Mouse (Mus musculus) CH12.LX (cell line): ENCODE data around the gene Nos1ap. TPM values are rescaled to one million over a fixed set of nuclear protein-coding genes. Genes with fewer than 3 reads are reported as not detected.

Experiments used
- DNase-seq: peaks from one replicate; pipeline ENCODE4 v3.0.0-alpha.2; 2013; ENCODE audit errors: extremely low read depth
- H3K27ac ChIP-seq: 2 replicates; pipeline ENCODE4 v1.5.1; 2012; ENCODE audit warnings: low read depth, mild to moderate bottlenecking, control low read depth, moderate library complexity; ENCODE audit not compliant: insufficient read depth
- H3K27me3 ChIP-seq: replicated peaks from 2 replicates; pipeline ENCODE3; 2012; ENCODE audit warnings: inconsistent platforms
- H3K36me3 ChIP-seq, 2 experiments: replicated peaks in 1 of 2; 2 replicates each; pipeline versions ENCODE3 to v1.6.1; 2012; ENCODE audit warnings: inconsistent platforms in 1 of 2, low read length in 1 of 2, mild to moderate bottlenecking in 1 of 2, mixed read lengths in 1 of 2, moderate library complexity in 1 of 2; ENCODE audit not compliant: control insufficient read depth in 1 of 2, insufficient read depth in 1 of 2
- H3K4me1 ChIP-seq, 2 experiments: 2 replicates each; pipeline ENCODE4 v1.6.1; 2012; ENCODE audit warnings: inconsistent platforms in 1 of 2, moderate library complexity in 1 of 2; ENCODE audit not compliant: insufficient read depth in 2 of 2, control insufficient read depth in 1 of 2
- H3K4me2 ChIP-seq: 2 replicates; pipeline ENCODE4 v1.6.1; 2012; ENCODE audit warnings: low read depth, mild to moderate bottlenecking, control low read depth; ENCODE audit not compliant: poor library complexity, insufficient read depth, severe bottlenecking
- H3K4me3 ChIP-seq, 3 experiments: fragments of 150-350 bp in 1 of 3; sonication (generic) in 1 of 3; replicated peaks in 1 of 3; 2 replicates each; pipeline versions ENCODE3 to v1.5.1; 2011 to 2012; ENCODE audit warnings: low read depth in 2 of 3, low read length in 2 of 3, mild to moderate bottlenecking in 2 of 3, moderate library complexity in 2 of 3, control low read depth in 1 of 3, improper control_type of control experiment in 1 of 3, inconsistent platforms in 1 of 3, mixed read lengths in 1 of 3; ENCODE audit not compliant: poor library complexity in 1 of 3
- H3K79me2 ChIP-seq: replicated peaks from 2 replicates; pipeline ENCODE4 v1.6.1; 2012; ENCODE audit warnings: mild to moderate bottlenecking, moderate library complexity; ENCODE audit not compliant: control insufficient read depth, poor library complexity, insufficient read depth, severe bottlenecking; ENCODE audit errors: extremely low read depth
- H3K9ac ChIP-seq: 2 replicates; pipeline ENCODE4 v1.6.1; 2012; ENCODE audit warnings: low read depth, mild to moderate bottlenecking, control low read depth, moderate library complexity; ENCODE audit not compliant: insufficient read depth
- H3K9me3 ChIP-seq: replicated peaks from 2 replicates; pipeline ENCODE3; 2012; ENCODE audit warnings: low read length, inconsistent platforms, mixed read lengths
- BHLHE40 ChIP-seq: IDR thresholded peaks from 2 replicates; pipeline ENCODE4 v1.6.1; 2011; ENCODE audit warnings: mild to moderate bottlenecking, low read depth, low read length, improper control_type of control experiment
- CHD1 ChIP-seq: IDR thresholded peaks from 2 replicates; pipeline ENCODE4 v1.6.1; 2012; ENCODE audit warnings: low read depth, low read length, improper control_type of control experiment, inconsistent platforms
- CTCF ChIP-seq, 2 experiments: IDR thresholded peaks in 1 of 2; conservative IDR thresholded peaks in 1 of 2; 2 replicates each; pipeline ENCODE4 v1.5.1; 2011 to 2012; ENCODE audit warnings: low read depth in 2 of 2, low read length in 2 of 2, improper control_type of control experiment in 1 of 2, inconsistent platforms in 1 of 2, mild to moderate bottlenecking in 1 of 2, moderate library complexity in 1 of 2
- E2F4 ChIP-seq: IDR thresholded peaks from 2 replicates; pipeline ENCODE4 v1.6.1; 2011; ENCODE audit warnings: low read depth, low read length, improper control_type of control experiment; ENCODE audit not compliant: insufficient replicate concordance
- ELF1 ChIP-seq: IDR thresholded peaks from 2 replicates; pipeline ENCODE4 v1.6.1; 2014; ENCODE audit warnings: low read depth, mild to moderate bottlenecking, inconsistent platforms, low read length, improper control_type of control experiment
- EP300 ChIP-seq: IDR thresholded peaks from 2 replicates; pipeline ENCODE4 v1.6.1; 2011; ENCODE audit warnings: low read length, improper control_type of control experiment
- ETS1 ChIP-seq: conservative IDR thresholded peaks from 2 replicates; pipeline ENCODE4 v1.6.1; 2012; ENCODE audit warnings: low read depth, mild to moderate bottlenecking, inconsistent platforms, low read length, improper control_type of control experiment, moderate library complexity
- GABPA ChIP-seq: IDR thresholded peaks from 2 replicates; pipeline ENCODE4 v1.6.1; 2012; ENCODE audit warnings: low read depth, low read length, improper control_type of control experiment, inconsistent platforms; ENCODE audit not compliant: insufficient replicate concordance
- HCFC1 ChIP-seq: IDR thresholded peaks from 2 replicates; pipeline ENCODE4 v1.6.1; 2012; ENCODE audit warnings: low read depth, mild to moderate bottlenecking, inconsistent platforms, low read length, improper control_type of control experiment
- IRF4 ChIP-seq: IDR thresholded peaks from 2 replicates; pipeline ENCODE4 v1.6.1; 2014; ENCODE audit warnings: low read depth, mild to moderate bottlenecking, inconsistent platforms, low read length, improper control_type of control experiment
- JUN ChIP-seq: IDR thresholded peaks from 2 replicates; pipeline ENCODE4 v1.6.1; 2011; ENCODE audit warnings: low read depth, mild to moderate bottlenecking, low read length, improper control_type of control experiment, moderate library complexity; ENCODE audit not compliant: insufficient read depth
- JUND ChIP-seq: conservative IDR thresholded peaks from 2 replicates; pipeline ENCODE4 v1.6.1; 2011; ENCODE audit warnings: low read depth, low read length, improper control_type of control experiment
- KAT2A ChIP-seq: IDR thresholded peaks from 2 replicates; pipeline ENCODE4 v1.6.1; 2012; ENCODE audit warnings: low read length, improper control_type of control experiment, inconsistent platforms; ENCODE audit not compliant: insufficient replicate concordance
- MAFK ChIP-seq: IDR thresholded peaks from 2 replicates; pipeline ENCODE4 v1.6.1; 2011; ENCODE audit warnings: low read length, improper control_type of control experiment; ENCODE audit not compliant: insufficient replicate concordance
- MYC ChIP-seq: IDR thresholded peaks from 2 replicates; pipeline ENCODE4 v1.6.1; 2011; ENCODE audit warnings: low read depth, mild to moderate bottlenecking, improper control_type of control experiment, low read length
- NELFE ChIP-seq: IDR thresholded peaks from 2 replicates; pipeline ENCODE4 v1.6.1; 2011; ENCODE audit warnings: low read depth, low read length, improper control_type of control experiment
- NRF1 ChIP-seq: IDR thresholded peaks from 2 replicates; pipeline ENCODE4 v1.6.1; 2014; ENCODE audit warnings: low read depth, mild to moderate bottlenecking, inconsistent platforms, low read length, improper control_type of control experiment, moderate library complexity
- POLR2AphosphoS2 ChIP-seq: IDR thresholded peaks from 2 replicates; pipeline ENCODE4 v1.6.1; 2011; ENCODE audit warnings: low read depth, low read length, improper control_type of control experiment
- RAD21 ChIP-seq: IDR thresholded peaks from 2 replicates; pipeline ENCODE4 v1.6.1; 2011; ENCODE audit warnings: low read depth, mild to moderate bottlenecking, low read length, improper control_type of control experiment, moderate library complexity
- RCOR1 ChIP-seq: conservative IDR thresholded peaks from 2 replicates; pipeline ENCODE4 v1.6.1; 2012; ENCODE audit warnings: low read depth, mild to moderate bottlenecking, inconsistent platforms, low read length, improper control_type of control experiment
- SIN3A ChIP-seq: IDR thresholded peaks from 2 replicates; pipeline ENCODE4 v1.6.1; 2012; ENCODE audit warnings: low read length, improper control_type of control experiment, inconsistent platforms
- SMC3 ChIP-seq: IDR thresholded peaks from 2 replicates; pipeline ENCODE4 v1.6.1; 2011; ENCODE audit warnings: low read depth, low read length, improper control_type of control experiment
- TBP ChIP-seq: conservative IDR thresholded peaks from 2 replicates; pipeline ENCODE4 v1.6.1; 2011; ENCODE audit warnings: low read depth, low read length, improper control_type of control experiment
- USF1 ChIP-seq: IDR thresholded peaks from 2 replicates; pipeline ENCODE4 v1.6.1; 2014; ENCODE audit warnings: low read depth, mild to moderate bottlenecking, inconsistent platforms, low read length, improper control_type of control experiment
- ZC3H11A ChIP-seq: IDR thresholded peaks from 2 replicates; pipeline ENCODE4 v1.6.1; 2012; ENCODE audit warnings: low read depth, mild to moderate bottlenecking, inconsistent platforms, low read length, improper control_type of control experiment
- ZKSCAN1 ChIP-seq: IDR thresholded peaks from 2 replicates; pipeline ENCODE4 v1.6.1; 2012; ENCODE audit warnings: low read depth, inconsistent platforms, low read length, improper control_type of control experiment, borderline replicate concordance
- dilution Hi-C: fragments of 300-500 bp; cut with MboI; formaldehyde crosslinking; loops from 2 replicates; pipeline ENCODE4 v1.14.3; 2020; ENCODE audit warnings: low sequenced_read_pairs; ENCODE audit not compliant: extremely low pct_unique_long_range_greater_than_20kb, extremely low pct_ligation_motif_present
- in situ Hi-C: fragments of 300-500 bp; cut with MboI; formaldehyde crosslinking; loops from 3 replicates; pipeline ENCODE4 v1.14.3; 2019; ENCODE audit warnings: low sequenced_read_pairs, low pct_ligation_motif_present, low pct_unique_long_range_greater_than_20kb, mixed read lengths
- polyA plus RNA-seq: library from polyadenylated mRNA; unstranded; fragments of >175 nt; gene quantifications from 2 replicates; pipeline ENCODE4 v1.2.1, GENCODE M21; 2012; ENCODE audit warnings: low read depth; ENCODE audit not compliant: insufficient read length
- total RNA-seq, 2 experiments: library from RNA; depleted of rRNA; stranded (reverse); fragments of 300-350 nt in 1 of 2; fragments of >200 nt in 1 of 2; gene quantifications; 2 replicates each; pipeline ENCODE4 v1.2.3; 2012 to 2014

Nos1ap gene
- total and polyA plus RNA-seq, 3 experiments, result not detected

GRCm38 (mm10) chr1:170545286-170545685 is 44.4 kb downstream of the Nos1ap start:
- Histone ChIP-seq H3K27me3 (peaks cover 2% of the 10 kb centered on the region), H3K4me2 (no peak overlapping the region), H3K9me3 (peaks cover 3% of the 10 kb centered on the region), H3K4me1 (no peaks in the 10 kb centered on the region), H3K4me3 (no peak overlapping the region), H3K79me2 (no peaks in the 10 kb centered on the region), H3K36me3 (no peaks in the 10 kb centered on the region), H3K27ac (no peak overlapping the region), H3K9ac (no peak overlapping the region)
- DNase-seq, result no peak
- dilution Hi-C loops (no loop called here), in situ Hi-C loops (no loop called here)
- no peak for TF ChIP-seq RCOR1
- no peak for TF ChIP-seq USF1
- no peak for TF ChIP-seq BHLHE40
- no peak for TF ChIP-seq E2F4
- no peak for TF ChIP-seq GABPA
- TF ChIP-seq HCFC1, result no peak
- no peak for TF ChIP-seq EP300
- no peak for TF ChIP-seq POLR2AphosphoS2
- TF ChIP-seq SMC3, result no peak
- TF ChIP-seq NELFE, result no peak
- TF ChIP-seq MYC, result no peak
- TF ChIP-seq JUND, result no peak

GRCm38 (mm10) chr1:170539507-170539906 is 50.2 kb downstream of the Nos1ap start:
- Histone ChIP-seq H3K4me1 (peaks cover 0 to 4% of the 10 kb centered on the region in 2 experiments; a peak in 1 of 4 replicates), H3K4me2 (no peak overlapping the region), H3K9me3 (peaks cover 3% of the 10 kb centered on the region), H3K79me2 (no peaks in the 10 kb centered on the region), H3K36me3 (no peaks in the 10 kb centered on the region), H3K4me3 (no peak overlapping the region)
- dilution Hi-C loops, result no loop called here
- no peak for TF ChIP-seq KAT2A
- TF ChIP-seq MAFK, result no peak
- no peak for TF ChIP-seq TBP
- TF ChIP-seq CTCF (conservative IDR thresholded peaks at IDR 0.05 in 1 of 2, IDR thresholded peaks at IDR 0.05 in 1 of 2; ENCODE audit: low read depth in 2 of 2, low read length in 2 of 2), result no peak
- no peak for TF ChIP-seq HCFC1
- TF ChIP-seq IRF4, result no peak
- TF ChIP-seq ZKSCAN1, result no peak
- TF ChIP-seq JUN, result no peak
- TF ChIP-seq ZC3H11A, result no peak
- TF ChIP-seq SIN3A, result no peak
- TF ChIP-seq JUND, result no peak
- no peak for TF ChIP-seq CHD1
- TF ChIP-seq ETS1, result no peak
- no peak for TF ChIP-seq MYC
- TF ChIP-seq NELFE, result no peak
- TF ChIP-seq POLR2AphosphoS2, result no peak
- TF ChIP-seq RAD21, result no peak
- TF ChIP-seq ELF1, result no peak
- TF ChIP-seq NRF1, result no peak
- no peak for TF ChIP-seq GABPA
- TF ChIP-seq, all 38 proteins: peak for 0
- H3K27me3 ChIP-seq, result no peaks in the 10 kb centered on the region
- no peak for DNase-seq
- in situ Hi-C loops, result no loop called here
- no peak overlapping the region for H3K9ac ChIP-seq
- no peak overlapping the region for H3K27ac ChIP-seq
